ENCODE assay signal across 10 mouse cellular contexts in the genomic region with DNA sequence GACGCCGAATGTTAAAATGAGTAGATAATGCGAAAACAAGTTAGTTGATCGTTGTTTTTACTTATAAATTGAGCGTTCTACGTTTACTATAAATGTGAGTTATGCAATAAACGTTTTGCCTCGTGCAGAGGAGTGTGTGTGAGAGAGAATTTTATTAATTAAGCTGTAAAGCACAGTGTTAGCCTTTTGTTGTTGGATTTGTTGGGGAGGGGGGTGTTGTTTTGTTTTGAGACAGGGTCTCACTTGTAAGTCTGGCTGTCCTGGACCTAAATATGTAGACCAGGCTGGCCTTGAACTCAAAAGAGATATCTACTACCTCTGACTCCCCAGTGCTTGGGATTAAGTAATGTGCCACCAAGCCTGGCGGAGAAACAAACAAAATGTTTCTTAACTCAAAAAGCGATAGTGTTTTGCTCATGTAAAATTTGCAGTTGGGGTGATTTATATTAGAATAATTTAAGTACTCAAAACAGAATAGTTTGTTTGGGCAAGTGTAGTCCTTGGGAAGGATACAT. TPM values are rescaled to one million over a fixed set of nuclear protein-coding genes. Genes with fewer than 3 reads are reported as not detected.
DNase-seq lines count a peak whose midpoint lies in the region; ATAC-seq and TF ChIP-seq lines count a peak whose summit lies in the region.
"Had no signal": no experiment of that assay in that cellular context is flagged by ENCODE, and none has a peak within 500 bp of the region (broad histone marks: within the 10 kb centered on the region; RNA-seq: fewer than 3 reads in every experiment).

No protein-coding gene starts in this region.

- no peaks in the 10 kb centered on the region for H3K36me3 ChIP-seq in kidney, postnatal 0 days (ENCODE audit: insufficient read depth, low read length)
- H3K36me3 ChIP-seq in embryonic facial prominence, embryonic 10.5 days (replicated peaks): peaks cover 29% of the 10 kb centered on the region
- no peaks in the 10 kb centered on the region for H3K36me3 ChIP-seq in hindbrain, postnatal 0 days (ENCODE audit: insufficient read depth, low read length)
- H3K36me3 ChIP-seq in midbrain, embryonic 15.5 days (replicated peaks): no peaks in the 10 kb centered on the region

- no peak for ATAC-seq in kidney, postnatal 0 days (replicated peaks; ENCODE audit: low FRiP score, low read depth)
- ATAC-seq in hindbrain, postnatal 0 days: no peak
- ATAC-seq in midbrain, embryonic 15.5 days (replicated peaks): no peak

- peak overlapping the region; percentile 69 for H3K4me2 ChIP-seq in kidney, postnatal 0 days (ENCODE audit: low read length)
- H3K4me2 ChIP-seq in hindbrain, postnatal 0 days (ENCODE audit: low read depth, low read length): peak overlapping the region; percentile 75
- peak overlapping the region; percentile 79 for H3K4me2 ChIP-seq in midbrain, embryonic 15.5 days

- H3K27me3 ChIP-seq in kidney, postnatal 0 days (ENCODE audit: insufficient read depth, low read length): no peaks in the 10 kb centered on the region
- no peaks in the 10 kb centered on the region for H3K27me3 ChIP-seq in embryonic facial prominence, embryonic 10.5 days (replicated peaks; ENCODE audit: low read depth, poor library complexity, severe bottlenecking)
- H3K27me3 ChIP-seq in hindbrain, postnatal 0 days (ENCODE audit: insufficient read depth, low read length): no peaks in the 10 kb centered on the region
- no peaks in the 10 kb centered on the region for H3K27me3 ChIP-seq in midbrain, embryonic 15.5 days (replicated peaks)

- no peak for TF ChIP-seq CTCF in kidney, postnatal 0 days (IDR thresholded peaks at IDR 0.05; ENCODE audit: low read depth)
- TF ChIP-seq CTCF in hindbrain, postnatal 0 days (IDR thresholded peaks at IDR 0.05; ENCODE audit: low read depth): no peak

- DNase-seq in kidney, postnatal 0 days (ENCODE audit: low spot score): no peak
- no peak for DNase-seq in kidney, postnatal 36 days
- no peak for DNase-seq in embryonic facial prominence, embryonic 10.5 days (ENCODE audit: low spot score)
- no peak for DNase-seq in hindbrain, postnatal 0 days (ENCODE audit: low spot score)
- DNase-seq in layer of hippocampus, adult 18-20 months (ENCODE audit: low spot score in 2 of 2): no peak
- DNase-seq in cerebellum, postnatal 10 days: no peak
- DNase-seq in cerebellum, adult 18-20 months: no peak
- DNase-seq: adrenal gland, postnatal 25 days had no signal

- no peak overlapping the region for H3K27ac ChIP-seq in kidney, postnatal 0 days
- H3K27ac ChIP-seq in embryonic facial prominence, embryonic 10.5 days (replicated peaks): peak overlapping the region; percentile 97
- no peak overlapping the region for H3K27ac ChIP-seq in hindbrain, postnatal 0 days
- H3K27ac ChIP-seq in midbrain, embryonic 15.5 days: no peak overlapping the region

- 10% methylated on average over 10 of the region's 10 CpGs for WGBS in kidney, postnatal 0 days
- 12% methylated on average over 10 of the region's 10 CpGs for WGBS in embryonic facial prominence, embryonic 10.5 days
- 11% methylated on average over 10 of the region's 10 CpGs for WGBS in hindbrain, postnatal 0 days
- WGBS in midbrain, embryonic 15.5 days: 9% methylated on average over 10 of the region's 10 CpGs

- H3K9me3 ChIP-seq in kidney, postnatal 0 days (replicated peaks; ENCODE audit: low read length): no peaks in the 10 kb centered on the region
- no peaks in the 10 kb centered on the region for H3K9me3 ChIP-seq in embryonic facial prominence, embryonic 10.5 days
- no peaks in the 10 kb centered on the region for H3K9me3 ChIP-seq in hindbrain, postnatal 0 days (ENCODE audit: low read length)
- H3K9me3 ChIP-seq in midbrain, embryonic 15.5 days: no peaks in the 10 kb centered on the region

- H3K4me3 ChIP-seq in kidney, postnatal 0 days (replicated peaks; ENCODE audit: low read depth, low read length): peak overlapping the region; percentile 90
- peak overlapping the region; percentile 96 for H3K4me3 ChIP-seq in embryonic facial prominence, embryonic 10.5 days
- peak overlapping the region; percentile 89 for H3K4me3 ChIP-seq in hindbrain, postnatal 0 days (ENCODE audit: low read length)
- H3K4me3 ChIP-seq in midbrain, embryonic 15.5 days: peak overlapping the region; percentile 55

- H3K4me1 ChIP-seq in kidney, postnatal 0 days (replicated peaks; ENCODE audit: insufficient read depth, low read length): peaks cover 8% of the 10 kb centered on the region
- peaks cover 27% of the 10 kb centered on the region for H3K4me1 ChIP-seq in embryonic facial prominence, embryonic 10.5 days
- H3K4me1 ChIP-seq in hindbrain, postnatal 0 days (ENCODE audit: insufficient read depth, low read length): peaks cover 9% of the 10 kb centered on the region
- peaks cover 38% of the 10 kb centered on the region for H3K4me1 ChIP-seq in midbrain, embryonic 15.5 days

- peak overlapping the region; percentile 93 for H3K9ac ChIP-seq in kidney, postnatal 0 days (ENCODE audit: low read depth, low read length)
- H3K9ac ChIP-seq in hindbrain, postnatal 0 days (replicated peaks; ENCODE audit: low read length): peak overlapping the region; percentile 87
- H3K9ac ChIP-seq in midbrain, embryonic 15.5 days: peak overlapping the region; percentile 68

RNA-seq across cellular contexts. Expression of gene Ccnt2, which starts 1.3 kb away (rescaled TPM):
- 34.1 and 40.4 TPM in 2 replicates for polyA plus RNA-seq in kidney, postnatal 0 days (2015; fragmentation: Nextera tagmentation; extraction: Ambion mirVana)
- polyA plus RNA-seq in embryonic facial prominence, embryonic 10.5 days (2016; fragmentation: Nextera tagmentation; extraction: Ambion mirVana): 98.0 and 102 TPM in 2 replicates
- total RNA-seq in hindbrain, postnatal 0 days (2014; rRNA removed): 38.4 and 39.0 TPM in 2 replicates
- polyA plus RNA-seq in hindbrain, postnatal 0 days (2015; fragmentation: Nextera tagmentation; extraction: Ambion mirVana): 28.8 and 29.8 TPM in 2 replicates
- polyA plus RNA-seq in midbrain, embryonic 15.5 days (2015; fragmentation: Nextera tagmentation; extraction: Ambion mirVana): 94.8 and 117 TPM in 2 replicates
- 10 to 100 TPM; 58.5 to 63.5 TPM for total RNA-seq in layer of hippocampus, adult 18-20 months (2021)

RNA-seq across cellular contexts. Expression of gene Acmsd, which starts 46.0 kb away (rescaled TPM):
- polyA plus RNA-seq in kidney, postnatal 0 days (2015; fragmentation: Nextera tagmentation; extraction: Ambion mirVana): 6.1 and 9.3 TPM in 2 replicates
- polyA plus RNA-seq in embryonic facial prominence, embryonic 10.5 days (2016; fragmentation: Nextera tagmentation; extraction: Ambion mirVana): 0.11 and 0.22 TPM in 2 replicates
- total RNA-seq in hindbrain, postnatal 0 days (2014; rRNA removed): not detected in 2 replicates
- polyA plus RNA-seq in hindbrain, postnatal 0 days (2015; fragmentation: Nextera tagmentation; extraction: Ambion mirVana): not detected in 2 replicates
- 0.08 and 0.13 TPM in 2 replicates for polyA plus RNA-seq in midbrain, embryonic 15.5 days (2015; fragmentation: Nextera tagmentation; extraction: Ambion mirVana)
- not detected for total RNA-seq in layer of hippocampus, adult 18-20 months (2021)
- total RNA-seq: adrenal gland, postnatal 25 days; layer of hippocampus, postnatal 25 days had no signal
